Mouse (Mus musculus) intestine, embryonic 16.5 days (tissue): ENCODE measurements around the gene Gm49369. TPM values are rescaled to one million over a fixed set of nuclear protein-coding genes. Genes with fewer than 3 reads are reported as not detected.
A peak's percentile ranks its signal among the peaks of the same experiment; 100 is the strongest.

Experiments
- ATAC-seq: fragments of 200-750 bp; cut with Nextera tagmentation; 2 replicates; pipeline ENCODE4 v1.8.0; 2017; ENCODE audit warnings: moderate TSS enrichment, moderate library complexity
- H3K27ac ChIP-seq: fragments of 300-500 bp; sonication (generic); 2 replicates; pipeline ENCODE4 v1.5.1; 2014; ENCODE audit warnings: mild to moderate bottlenecking, low read length
- H3K27me3 ChIP-seq: fragments of 300-500 bp; sonication (generic); replicated peaks from 2 replicates; pipeline ENCODE4 v1.6.1; 2014; ENCODE audit warnings: low read length, control low read depth, mixed read lengths; ENCODE audit not compliant: control insufficient read depth, insufficient read depth
- H3K36me3 ChIP-seq: fragments of 300-500 bp; sonication (generic); 2 replicates; pipeline ENCODE4 v1.6.1; 2014; ENCODE audit warnings: low read length, control low read depth; ENCODE audit not compliant: control insufficient read depth, insufficient read depth
- H3K4me1 ChIP-seq: fragments of 300-500 bp; sonication (generic); 2 replicates; pipeline ENCODE4 v1.6.1; 2014; ENCODE audit warnings: low read length, control low read depth, mixed read lengths; ENCODE audit not compliant: control insufficient read depth, insufficient read depth
- H3K4me2 ChIP-seq: fragments of 300-500 bp; sonication (generic); 2 replicates; pipeline ENCODE4 v1.6.1; 2014; ENCODE audit warnings: low read depth, low read length, control low read depth
- H3K4me3 ChIP-seq: fragments of 300-500 bp; sonication (generic); 2 replicates; pipeline ENCODE4 v1.5.1; 2014; ENCODE audit warnings: mild to moderate bottlenecking, low read length
- H3K9ac ChIP-seq: fragments of 300-500 bp; sonication (generic); 2 replicates; pipeline ENCODE4 v1.6.1; 2014; ENCODE audit warnings: low read depth, low read length
- H3K9me3 ChIP-seq: fragments of 300-500 bp; sonication (generic); 2 replicates; pipeline ENCODE4 v1.6.1; 2016; ENCODE audit warnings: low read length, control low read depth; ENCODE audit not compliant: control insufficient read depth
- WGBS: fragments of 180-500 bp; shearing (Covaris S2); extraction: QIAGEN DNeasy Blood & Tissue Kit; methylation state at CpG from one replicate; pipeline ENCODE4 v1.1.7; 2014; 5-methylcytosine and 5-hydroxymethylcytosine counted together
- polyA plus RNA-seq: library from polyadenylated mRNA; unstranded; fragments of >200 nt; fragmentation: Nextera tagmentation; extraction: Ambion mirVana; gene quantifications from 2 replicates; pipeline ENCODE4 v1.2.1, GENCODE M21; 2015

Gm49369 gene
- polyA plus RNA-seq, 1 experiment from 2014 or later = 0.43 TPM

DNA sequence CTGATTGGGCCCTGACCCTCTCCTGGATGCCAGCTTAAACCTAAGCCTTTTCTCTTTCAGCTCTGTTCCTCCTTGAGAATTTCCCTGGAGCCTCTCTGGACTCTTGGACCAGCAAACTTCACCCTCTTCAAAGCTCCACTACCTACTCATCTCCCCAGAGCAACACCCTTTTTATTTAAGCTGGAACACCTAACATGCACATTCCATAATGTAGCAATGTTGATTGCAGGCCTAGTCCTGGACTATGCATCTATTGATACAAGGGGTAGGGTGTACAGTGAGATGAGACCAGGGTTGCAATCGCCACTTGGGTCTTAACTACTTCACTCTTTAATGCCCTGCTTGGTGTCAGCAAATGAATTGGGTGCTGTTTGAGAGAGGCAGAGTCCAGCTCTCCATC, 5.7 kb upstream of the Gm49369 start:
- H3K27ac ChIP-seq = peak overlapping the region; percentile 81
- ATAC-seq = no peak
- WGBS = 89% methylated on average over 1 of the region's 1 CpGs
- peak overlapping the region; percentile 92 for H3K4me3 ChIP-seq
- no peaks in the 10 kb centered on the region for H3K27me3 ChIP-seq
- H3K36me3 ChIP-seq = peaks cover 12% of the 10 kb centered on the region
- peak overlapping the region; percentile 93 for H3K4me2 ChIP-seq
- H3K9me3 ChIP-seq = no peaks in the 10 kb centered on the region
- H3K4me1 ChIP-seq = peaks cover 22% of the 10 kb centered on the region
- 0 out of 2 replicates have a peak overlapping the region, but pooled peaks have one; percentile 5 for H3K9ac ChIP-seq

GRCm38 (mm10) chr7:142387419-142388148, 5.1 kb upstream of the Gm49369 start, which contains the start of gene Ctsd:
Gene Ctsd, minus strand, starts transcription at chr7:142388038.
- peak within 1 kb of the TSS; percentile 81 for H3K27ac ChIP-seq
- no peaks in the 10 kb centered on the region for H3K27me3 ChIP-seq
- peaks cover 22% of the 10 kb centered on the region for H3K4me1 ChIP-seq
- peak; percentile 97 for ATAC-seq
- peak within 1 kb of the TSS; percentile 87 for H3K9ac ChIP-seq
- no peaks in the 10 kb centered on the region for H3K9me3 ChIP-seq
- WGBS = under 1% methylated on average over 55 of the region's 55 CpGs
- peak within 1 kb of the TSS; percentile 92 for H3K4me3 ChIP-seq
- H3K36me3 ChIP-seq = peaks cover 18% of the 10 kb centered on the region
- H3K4me2 ChIP-seq = peak within 1 kb of the TSS; percentile 93

GRCm38 (mm10) chr7:142386621-142387201, 4.2 kb upstream of the Gm49369 start:
- H3K9me3 ChIP-seq = no peaks in the 10 kb centered on the region
- WGBS = 37% methylated on average over 6 of the region's 6 CpGs
- H3K9ac ChIP-seq = peak overlapping the region; percentile 87
- peaks cover 27% of the 10 kb centered on the region for H3K36me3 ChIP-seq
- peak; percentile 17; the same call in 1 of the 2 replicates for ATAC-seq
- H3K27ac ChIP-seq = peak overlapping the region; percentile 52; the same call in 1 of the 2 replicates
- H3K4me2 ChIP-seq = peak overlapping the region; percentile 93
- H3K4me3 ChIP-seq = peak overlapping the region; percentile 92
- H3K4me1 ChIP-seq = peaks cover 22% of the 10 kb centered on the region
- H3K27me3 ChIP-seq = no peaks in the 10 kb centered on the region

GRCm38 (mm10) chr7:142385742-142386403, 3.4 kb upstream of the Gm49369 start:
- Histone ChIP-seq H3K36me3 (peaks cover 34% of the 10 kb centered on the region), H3K27me3 (no peaks in the 10 kb centered on the region), H3K4me3 (peak overlapping the region; percentile 92), H3K9ac (peak overlapping the region; percentile 87), H3K4me2 (peak overlapping the region; percentile 93), H3K9me3 (no peaks in the 10 kb centered on the region), H3K27ac (no peak overlapping the region), H3K4me1 (peaks cover 22% of the 10 kb centered on the region)
- ATAC-seq = no peak
- WGBS = 77% methylated on average over 3 of the region's 3 CpGs

DNA sequence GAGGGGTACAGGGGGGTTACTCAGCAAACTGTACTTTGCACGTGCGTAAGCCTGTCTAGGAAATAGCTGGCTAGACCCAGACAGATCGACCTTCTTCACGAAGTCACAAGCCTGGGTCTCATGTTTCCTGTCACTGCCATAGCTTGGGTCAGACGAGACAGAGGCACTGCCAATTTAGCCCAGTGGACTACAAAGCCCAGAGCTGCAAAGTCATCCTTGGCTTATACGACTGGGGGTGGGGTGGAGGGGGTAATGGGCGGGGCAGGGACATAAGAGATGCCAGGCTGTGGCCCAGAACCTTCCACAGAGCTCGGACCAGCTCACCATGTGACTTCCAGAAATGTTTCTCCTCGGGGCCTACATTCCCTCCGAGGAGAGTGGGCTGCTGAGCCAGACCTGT, 1.8 kb upstream of the Gm49369 start:
- Histone ChIP-seq H3K27me3 (no peaks in the 10 kb centered on the region), H3K36me3 (peaks cover 40% of the 10 kb centered on the region), H3K9me3 (no peaks in the 10 kb centered on the region), H3K27ac (no peak overlapping the region), H3K9ac (no peak overlapping the region), H3K4me2 (no peak overlapping the region), H3K4me1 (peaks cover 22% of the 10 kb centered on the region), H3K4me3 (no peak overlapping the region)
- ATAC-seq = no peak
- WGBS = 84% methylated on average over 10 of the region's 10 CpGs

DNA sequence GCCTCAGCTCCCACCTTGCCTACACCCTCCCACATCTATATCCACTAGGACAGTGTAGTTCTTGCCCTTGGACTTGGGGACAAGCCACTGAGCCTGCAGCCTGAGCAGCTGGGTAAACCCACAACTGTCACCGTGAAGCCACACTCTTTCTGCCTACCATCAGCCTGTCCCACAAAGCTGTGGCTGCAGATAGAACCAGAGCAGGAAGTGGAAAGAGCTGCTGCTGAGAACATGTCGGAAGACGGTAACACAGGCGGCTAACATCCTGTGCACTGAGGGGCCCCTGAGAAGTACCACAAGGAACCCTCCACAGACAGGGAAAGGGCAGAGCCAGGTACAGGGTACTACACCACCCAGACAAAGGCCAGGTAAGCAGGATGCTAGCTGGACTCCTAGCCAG, 1.3 kb downstream of the Gm49369 start:
- no peak for ATAC-seq
- Histone ChIP-seq H3K36me3 (peaks cover 59% of the 10 kb centered on the region), H3K9ac (no peak overlapping the region), H3K4me1 (peaks cover 9% of the 10 kb centered on the region), H3K27ac (no peak overlapping the region), H3K9me3 (no peaks in the 10 kb centered on the region), H3K4me2 (no peak overlapping the region), H3K4me3 (no peak overlapping the region), H3K27me3 (no peaks in the 10 kb centered on the region)
- 86% methylated on average over 4 of the region's 4 CpGs for WGBS

DNA sequence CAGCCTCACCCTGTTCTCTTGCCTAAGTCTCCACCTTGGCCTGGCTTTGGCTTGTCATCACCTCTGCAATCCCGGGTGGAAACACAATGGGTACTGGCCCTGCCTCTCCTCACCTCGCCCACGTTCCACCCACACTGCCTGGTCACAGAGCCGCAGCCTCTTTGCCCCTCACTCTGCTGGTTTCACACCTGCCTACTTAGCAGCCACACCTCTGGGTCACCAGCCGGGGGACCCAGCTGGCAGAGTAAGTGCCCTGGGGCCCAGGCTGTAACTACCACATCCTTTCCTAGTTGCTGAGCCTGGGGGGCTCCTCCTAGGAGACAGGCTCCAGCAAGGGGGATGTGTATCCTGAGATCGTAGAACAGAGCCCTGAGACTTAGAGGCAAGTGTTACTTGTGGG, 3.3 kb downstream of the Gm49369 start:
- Histone ChIP-seq H3K36me3 (peaks cover 56% of the 10 kb centered on the region), H3K27me3 (no peaks in the 10 kb centered on the region), H3K9ac (no peak overlapping the region), H3K4me3 (no peak overlapping the region), H3K4me2 (no peak overlapping the region), H3K9me3 (no peaks in the 10 kb centered on the region), H3K4me1 (no peaks in the 10 kb centered on the region), H3K27ac (no peak overlapping the region)
- no peak for ATAC-seq
- WGBS = 79% methylated on average over 6 of the region's 6 CpGs

- no peaks in the 10 kb centered on the region for H3K9me3 ChIP-seq
- peaks cover 43% of the 10 kb centered on the region for H3K36me3 ChIP-seq
- H3K4me3 ChIP-seq = no peak overlapping the region
- WGBS = 73% methylated on average over 14 of the region's 14 CpGs
- H3K9ac ChIP-seq = no peak overlapping the region
- no peak overlapping the region for H3K4me2 ChIP-seq
- H3K27me3 ChIP-seq = peaks cover 4% of the 10 kb centered on the region
- ATAC-seq = 0 out of 2 replicates have a peak, but pooled peaks have one; percentile 24
- no peak overlapping the region for H3K27ac ChIP-seq
- H3K4me1 ChIP-seq = peaks cover 3% of the 10 kb centered on the region; the same call in 1 of the 2 replicates
Measured at GRCm38 (mm10) chr7:142377233-142377925, 5.1 kb downstream of the Gm49369 start.

DNA sequence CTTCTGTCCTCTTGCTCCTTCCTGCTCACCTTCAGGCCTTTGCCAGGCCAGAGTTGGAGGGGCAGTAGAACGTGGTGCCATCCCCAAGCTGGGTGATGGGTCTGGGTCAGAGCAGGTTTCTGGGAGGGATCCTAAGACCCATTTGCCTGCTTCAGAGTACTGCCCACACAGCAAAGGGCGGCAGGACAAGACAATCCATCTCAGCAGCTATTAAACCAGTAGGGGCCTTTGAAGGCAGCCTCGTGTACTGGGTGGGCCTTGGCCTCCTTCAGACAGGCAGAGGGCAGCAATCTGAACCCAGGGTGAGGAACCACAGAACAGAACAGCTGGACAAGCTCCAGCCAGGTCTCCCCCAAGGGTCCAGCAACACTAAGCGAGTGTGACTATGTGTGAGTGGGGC, 6.4 kb downstream of the Gm49369 start:
- Histone ChIP-seq H3K4me1 (peaks cover 12% of the 10 kb centered on the region), H3K4me2 (no peak overlapping the region), H3K27ac (no peak overlapping the region), H3K27me3 (peaks cover 17% of the 10 kb centered on the region), H3K4me3 (no peak overlapping the region), H3K9ac (no peak overlapping the region), H3K9me3 (no peaks in the 10 kb centered on the region), H3K36me3 (peaks cover 31% of the 10 kb centered on the region)
- ATAC-seq = no peak
- 79% methylated on average over 4 of the region's 4 CpGs for WGBS
